Mouse (Mus musculus): ENCODE results near the gene Klrg1. TPM values are rescaled to one million over a fixed set of nuclear protein-coding genes. Genes with fewer than 3 reads are reported as not detected.

Klrg1 gene
- polyA plus RNA-seq, 1 experiment from 2014 or later: not detected

DNA sequence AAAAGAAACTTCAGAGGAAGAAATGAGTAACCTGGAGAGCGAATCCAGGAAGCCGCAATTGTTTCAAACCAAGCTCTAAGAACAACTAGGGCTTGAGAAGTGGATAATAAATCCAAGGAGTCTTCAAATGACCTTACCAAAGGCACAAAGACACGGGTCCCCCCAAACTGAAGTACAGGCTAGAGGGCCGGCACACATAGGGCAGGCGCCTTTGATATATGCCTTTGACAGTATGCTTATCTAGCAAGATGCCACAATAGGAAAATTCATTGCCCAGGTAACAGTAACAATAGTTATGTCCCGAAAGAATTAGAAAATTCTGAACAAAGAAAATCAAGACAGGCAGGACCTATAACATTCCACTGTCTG is 25.4 kb upstream of the Klrg1 start:
- H3K4me2 ChIP-seq (replicated peaks; ENCODE audit: low read depth, low read length): no peak overlapping the region
- H3K9me3 ChIP-seq (ENCODE audit: low read length): no peaks in the 10 kb centered on the region
- no peaks in the 10 kb centered on the region for H3K27me3 ChIP-seq (replicated peaks; ENCODE audit: insufficient read depth, low read length)
- no peak for ATAC-seq
- H3K36me3 ChIP-seq (ENCODE audit: insufficient read depth, low read length): no peaks in the 10 kb centered on the region
- H3K9ac ChIP-seq (replicated peaks; ENCODE audit: low read depth): no peak overlapping the region
- no peak for TF ChIP-seq EP300 (IDR thresholded peaks at IDR 0.05)
- TF ChIP-seq CTCF (IDR thresholded peaks at IDR 0.05): no peak
- no peak overlapping the region; the same call in 1 of the 2 replicates for H3K4me3 ChIP-seq (ENCODE audit: low read depth, low read length)
- peaks cover 11% of the 10 kb centered on the region; the same call in 1 of the 2 replicates for H3K4me1 ChIP-seq (ENCODE audit: insufficient read depth, low read depth, low read length)
- no peak overlapping the region for H3K27ac ChIP-seq (ENCODE audit: low read length)
- no peak for DNase-seq (ENCODE audit: low spot score)
- 63% methylated on average over 6 of the region's 6 CpGs for WGBS

DNA sequence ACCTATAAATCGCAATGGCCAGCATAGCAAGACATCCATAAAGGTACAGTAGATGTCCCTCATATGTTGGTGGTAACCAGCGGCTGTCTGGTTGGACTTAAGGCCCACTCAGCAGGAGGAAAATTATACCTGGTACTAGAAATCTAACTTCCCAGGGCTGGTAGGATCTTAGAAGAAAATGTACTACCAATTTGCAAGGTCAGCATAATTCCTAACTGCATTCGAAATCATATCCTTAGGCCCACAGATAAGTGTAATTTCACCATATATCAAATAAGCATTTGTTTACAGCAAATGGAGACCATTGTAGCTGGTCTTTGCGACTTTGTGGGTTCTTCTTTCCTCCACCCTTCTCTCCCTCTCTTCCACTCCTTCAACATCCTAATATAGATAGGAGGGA is 24.0 kb upstream of the Klrg1 start:
- no peak for DNase-seq (ENCODE audit: low spot score)
- H3K27ac ChIP-seq (ENCODE audit: low read length): no peak overlapping the region
- ATAC-seq: no peak
- H3K4me2 ChIP-seq (replicated peaks; ENCODE audit: low read depth, low read length): no peak overlapping the region
- H3K4me1 ChIP-seq (ENCODE audit: insufficient read depth, low read depth, low read length): peaks cover 11% of the 10 kb centered on the region; the same call in 1 of the 2 replicates
- TF ChIP-seq EP300 (IDR thresholded peaks at IDR 0.05) (no peak), CTCF (IDR thresholded peaks at IDR 0.05) (no peak)
- 81% methylated on average over 4 of the region's 4 CpGs for WGBS
- no peak overlapping the region for H3K9ac ChIP-seq (replicated peaks; ENCODE audit: low read depth)
- H3K4me3 ChIP-seq (ENCODE audit: low read depth, low read length): no peak overlapping the region
- no peaks in the 10 kb centered on the region for H3K9me3 ChIP-seq (ENCODE audit: low read length)
- no peaks in the 10 kb centered on the region for H3K27me3 ChIP-seq (replicated peaks; ENCODE audit: insufficient read depth, low read length)
- no peaks in the 10 kb centered on the region for H3K36me3 ChIP-seq (ENCODE audit: insufficient read depth, low read length)

DNA sequence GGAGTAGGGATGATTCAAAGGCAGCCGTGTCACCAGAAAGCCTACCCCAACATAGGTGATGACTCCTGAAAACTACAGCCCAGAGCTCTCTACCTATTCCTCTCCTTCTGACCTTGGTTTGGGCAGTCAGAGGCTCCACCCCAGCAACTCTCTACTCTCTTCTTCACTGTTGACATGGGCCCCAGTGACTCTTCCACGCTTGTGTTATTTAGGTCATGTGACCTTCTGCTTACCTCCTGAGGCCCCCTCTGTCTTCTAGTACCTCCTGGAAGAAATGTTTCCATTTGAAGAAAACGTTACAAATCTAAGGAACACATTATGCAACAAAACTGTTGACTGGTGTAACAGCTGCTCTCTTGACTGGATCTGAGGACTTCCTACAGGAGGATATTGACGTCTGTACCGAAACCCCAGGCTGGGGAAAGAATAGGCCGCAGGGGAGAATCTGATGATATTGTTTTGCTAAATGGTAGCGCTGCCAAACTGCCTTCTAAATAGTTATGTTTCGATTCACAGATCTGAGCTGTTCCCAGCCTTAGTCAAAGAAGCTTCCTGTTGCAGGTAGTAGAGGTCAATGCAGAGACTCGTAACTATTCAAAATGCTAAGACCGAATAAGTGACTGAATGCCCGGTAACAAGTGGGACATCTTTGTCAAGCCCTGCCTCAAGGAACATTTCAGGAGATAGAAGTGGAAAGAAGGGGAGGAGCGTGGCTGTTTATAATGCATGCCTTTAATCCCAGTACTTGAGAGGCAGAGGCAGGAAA is 22.3 kb upstream of the Klrg1 start:
- 82% methylated on average over 12 of the region's 12 CpGs for WGBS

DNA sequence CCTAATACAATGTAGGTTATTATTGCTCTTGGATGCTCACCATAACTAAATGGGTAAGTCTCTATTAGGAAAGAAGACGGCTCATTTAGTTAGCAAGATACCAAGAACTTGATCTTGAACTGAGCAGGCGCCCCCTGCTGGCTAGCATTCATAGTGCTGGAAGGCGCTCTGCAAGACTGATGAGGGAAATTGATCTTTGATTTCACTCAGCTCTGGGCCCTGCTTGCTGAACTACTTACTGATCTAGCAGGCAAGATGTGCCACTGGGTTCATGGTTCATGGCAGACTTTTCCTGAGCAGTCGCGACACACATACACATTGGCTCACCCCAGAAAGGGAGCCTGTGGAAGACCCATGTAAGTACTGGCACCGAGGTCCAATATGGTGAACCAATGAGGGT is 21.7 kb upstream of the Klrg1 start:
- WGBS: 27% methylated on average over 6 of the region's 6 CpGs
- Histone ChIP-seq H3K4me2 (replicated peaks; ENCODE audit: low read depth, low read length) (no peak overlapping the region), H3K9me3 (ENCODE audit: low read length) (no peaks in the 10 kb centered on the region), H3K4me1 (ENCODE audit: insufficient read depth, low read depth, low read length) (no peaks in the 10 kb centered on the region), H3K4me3 (ENCODE audit: low read depth, low read length) (no peak overlapping the region), H3K27me3 (replicated peaks; ENCODE audit: insufficient read depth, low read length) (no peaks in the 10 kb centered on the region), H3K36me3 (ENCODE audit: insufficient read depth, low read length) (no peaks in the 10 kb centered on the region), H3K27ac (ENCODE audit: low read length) (no peak overlapping the region), H3K9ac (replicated peaks; ENCODE audit: low read depth) (no peak overlapping the region)
- no peak for TF ChIP-seq EP300 (IDR thresholded peaks at IDR 0.05)
- TF ChIP-seq CTCF (IDR thresholded peaks at IDR 0.05): peak; percentile 85
- no peak for ATAC-seq
- DNase-seq (ENCODE audit: low spot score): peak; percentile 76

More for the DNA sequence above, 22.3 kb upstream of the Klrg1 start:
- ATAC-seq (no peak), DNase-seq (ENCODE audit: low spot score) (no peak)
- no peak overlapping the region for H3K4me2 ChIP-seq (replicated peaks; ENCODE audit: low read depth, low read length)
- no peaks in the 10 kb centered on the region for H3K9me3 ChIP-seq (ENCODE audit: low read length)
- H3K4me1 ChIP-seq (ENCODE audit: insufficient read depth, low read depth, low read length): peaks cover 5% of the 10 kb centered on the region; the same call in 1 of the 2 replicates
- H3K4me3 ChIP-seq (ENCODE audit: low read depth, low read length): no peak overlapping the region
- TF ChIP-seq EP300 (IDR thresholded peaks at IDR 0.05): no peak
- no peak for TF ChIP-seq CTCF (IDR thresholded peaks at IDR 0.05)
- H3K36me3 ChIP-seq (ENCODE audit: insufficient read depth, low read length): no peaks in the 10 kb centered on the region
- no peaks in the 10 kb centered on the region for H3K27me3 ChIP-seq (replicated peaks; ENCODE audit: insufficient read depth, low read length)
- H3K27ac ChIP-seq (ENCODE audit: low read length): no peak overlapping the region
- H3K9ac ChIP-seq (replicated peaks; ENCODE audit: low read depth): no peak overlapping the region

DNA sequence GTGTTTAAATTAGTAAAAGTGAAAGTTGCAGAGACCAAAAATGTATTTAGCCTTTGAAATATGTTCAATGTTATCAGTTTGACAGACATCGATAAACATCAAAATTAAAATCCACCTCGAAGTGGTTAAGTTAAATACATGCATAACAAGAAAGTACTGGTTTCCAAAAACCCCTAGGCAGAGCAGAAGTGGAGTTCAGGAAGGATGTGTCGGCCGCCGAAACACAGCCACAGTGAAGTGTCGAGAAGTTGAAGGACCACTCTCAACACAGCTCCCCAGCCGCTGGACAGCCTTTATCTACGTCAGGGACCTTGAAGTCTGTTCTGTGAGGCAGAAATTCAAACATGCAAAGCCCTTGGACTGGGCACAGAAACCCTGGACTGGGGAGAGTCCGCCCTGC is 20.8 kb upstream of the Klrg1 start:
- Histone ChIP-seq H3K27me3 (replicated peaks; ENCODE audit: insufficient read depth, low read length) (no peaks in the 10 kb centered on the region), H3K4me3 (ENCODE audit: low read depth, low read length) (no peak overlapping the region), H3K27ac (ENCODE audit: low read length) (no peak overlapping the region), H3K4me2 (replicated peaks; ENCODE audit: low read depth, low read length) (no peak overlapping the region), H3K9me3 (ENCODE audit: low read length) (no peaks in the 10 kb centered on the region), H3K9ac (replicated peaks; ENCODE audit: low read depth) (no peak overlapping the region), H3K36me3 (ENCODE audit: insufficient read depth, low read length) (no peaks in the 10 kb centered on the region), H3K4me1 (ENCODE audit: insufficient read depth, low read depth, low read length) (no peaks in the 10 kb centered on the region)
- DNase-seq (ENCODE audit: low spot score): no peak
- TF ChIP-seq EP300 (IDR thresholded peaks at IDR 0.05) (no peak), CTCF (IDR thresholded peaks at IDR 0.05) (no peak)
- ATAC-seq: no peak
- WGBS: 51% methylated on average over 9 of the region's 9 CpGs

DNA sequence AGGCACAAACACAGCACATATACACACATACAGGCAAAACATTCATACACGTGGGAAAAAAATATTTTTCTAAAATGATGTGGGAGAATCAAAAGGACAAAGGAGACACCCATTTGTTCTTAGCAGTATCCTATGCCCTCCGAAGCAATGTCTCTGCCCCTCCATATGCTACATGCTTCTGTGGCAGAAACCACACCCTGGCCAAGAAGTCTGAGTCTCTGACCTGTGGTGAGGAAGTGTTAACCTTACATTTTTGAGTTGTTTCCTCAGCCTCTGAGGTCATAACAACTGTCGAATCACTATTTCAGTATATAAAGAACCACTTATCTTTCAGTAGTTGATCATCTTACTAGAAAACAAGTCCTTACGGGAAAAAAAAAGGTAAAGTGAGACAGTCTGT is 20.0 kb upstream of the Klrg1 start:
- Histone ChIP-seq H3K4me1 (ENCODE audit: insufficient read depth, low read depth, low read length) (no peaks in the 10 kb centered on the region), H3K36me3 (ENCODE audit: insufficient read depth, low read length) (no peaks in the 10 kb centered on the region), H3K27me3 (replicated peaks; ENCODE audit: insufficient read depth, low read length) (no peaks in the 10 kb centered on the region), H3K4me3 (ENCODE audit: low read depth, low read length) (no peak overlapping the region), H3K9me3 (ENCODE audit: low read length) (no peaks in the 10 kb centered on the region), H3K27ac (ENCODE audit: low read length) (no peak overlapping the region), H3K9ac (replicated peaks; ENCODE audit: low read depth) (no peak overlapping the region), H3K4me2 (replicated peaks; ENCODE audit: low read depth, low read length) (no peak overlapping the region)
- DNase-seq (ENCODE audit: low spot score): no peak
- no peak for ATAC-seq
- WGBS: 74% methylated on average over 4 of the region's 4 CpGs
- TF ChIP-seq CTCF (IDR thresholded peaks at IDR 0.05): no peak
- TF ChIP-seq EP300 (IDR thresholded peaks at IDR 0.05): no peak

Measured in lung, postnatal 0 days (tissue).